Mouse (Mus musculus) embryonic facial prominence, embryonic 13.5 days (tissue): ENCODE data around the gene Gab2. TPM values are rescaled to one million over a fixed set of nuclear protein-coding genes. Genes with fewer than 3 reads are reported as not detected.

Experiments
- ATAC-seq: fragments of 200-750 bp; cut with Nextera tagmentation; 2 replicates; pipeline ENCODE4 v1.8.0; 2017; ENCODE audit warnings: low read depth; ENCODE audit not compliant: insufficient number of reproducible peaks, insufficient read depth, low FRiP score, low TSS enrichment
- H3K27ac ChIP-seq: fragments of 300-500 bp; sonication (generic); 2 replicates; pipeline ENCODE4 v1.5.1; 2015; ENCODE audit warnings: moderate library complexity, mild to moderate bottlenecking, inconsistent platforms
- H3K27me3 ChIP-seq: fragments of 300-500 bp; sonication (generic); 2 replicates; pipeline ENCODE4 v1.6.1; 2015; ENCODE audit warnings: mild to moderate bottlenecking, inconsistent platforms
- H3K36me3 ChIP-seq: fragments of 300-500 bp; sonication (generic); 2 replicates; pipeline ENCODE4 v1.6.1; 2015; ENCODE audit warnings: mild to moderate bottlenecking, inconsistent platforms
- H3K4me1 ChIP-seq: fragments of 300-500 bp; sonication (generic); 2 replicates; pipeline ENCODE4 v1.6.1; 2015; ENCODE audit warnings: inconsistent platforms
- H3K4me2 ChIP-seq: fragments of 300-500 bp; sonication (generic); 2 replicates; pipeline ENCODE4 v1.6.1; 2015; ENCODE audit warnings: moderate library complexity, mild to moderate bottlenecking, inconsistent platforms
- H3K4me3 ChIP-seq: fragments of 300-500 bp; sonication (generic); 2 replicates; pipeline ENCODE4 v1.5.1; 2015; ENCODE audit warnings: mild to moderate bottlenecking, inconsistent platforms
- H3K9ac ChIP-seq: fragments of 300-500 bp; sonication (generic); 2 replicates; pipeline ENCODE4 v1.6.1; 2015; ENCODE audit warnings: mild to moderate bottlenecking, inconsistent platforms
- H3K9me3 ChIP-seq: fragments of 300-500 bp; sonication (generic); 2 replicates; pipeline ENCODE4 v1.6.1; 2016; ENCODE audit warnings: inconsistent platforms
- WGBS: fragments of 180-500 bp; shearing (Covaris S2); methylation state at CpG from one replicate; pipeline ENCODE4 v1.1.7; 2015; ENCODE audit warnings: mixed read lengths; 5-methylcytosine and 5-hydroxymethylcytosine counted together
- polyA plus RNA-seq: library from polyadenylated mRNA; unstranded; fragments of >200 nt; fragmentation: Nextera tagmentation; extraction: Ambion mirVana; gene quantifications from 2 replicates; pipeline ENCODE4 v1.2.1, GENCODE M21; 2015

Gene Gab2
- polyA plus RNA-seq, 1 experiment from 2014 or later = 4.9 TPM

- WGBS = 73% methylated on average over 1 of the region's 1 CpGs
- H3K9me3 ChIP-seq = no peaks in the 10 kb centered on the region
- no peak for ATAC-seq
- H3K9ac ChIP-seq = no peak overlapping the region
- H3K36me3 ChIP-seq = peaks cover 90% of the 10 kb centered on the region
- no peak overlapping the region for H3K4me2 ChIP-seq
- H3K4me1 ChIP-seq = no peaks in the 10 kb centered on the region
- no peak overlapping the region for H3K4me3 ChIP-seq
- no peaks in the 10 kb centered on the region for H3K27me3 ChIP-seq
- H3K27ac ChIP-seq = no peak overlapping the region
Observed at GRCm38 (mm10) chr7:97307546-97307945, 226.2 kb downstream of the Gab2 start.

- H3K4me2 ChIP-seq = no peak overlapping the region
- no peaks in the 10 kb centered on the region for H3K4me1 ChIP-seq
- peaks cover 94% of the 10 kb centered on the region for H3K36me3 ChIP-seq
- no peaks in the 10 kb centered on the region for H3K27me3 ChIP-seq
- no peak overlapping the region for H3K27ac ChIP-seq
- WGBS = 89% methylated on average over 4 of the region's 4 CpGs
- ATAC-seq = no peak
- no peak overlapping the region for H3K4me3 ChIP-seq
- H3K9me3 ChIP-seq = no peaks in the 10 kb centered on the region
- no peak overlapping the region for H3K9ac ChIP-seq
Observed at GRCm38 (mm10) chr7:97309461-97310340, 228.3 kb downstream of the Gab2 start.

GRCm38 (mm10) chr7:97310341-97310635 is 228.9 kb downstream of the Gab2 start:
- Histone ChIP-seq H3K9ac (no peak overlapping the region), H3K4me1 (no peaks in the 10 kb centered on the region), H3K27me3 (no peaks in the 10 kb centered on the region), H3K27ac (no peak overlapping the region), H3K4me2 (no peak overlapping the region), H3K36me3 (peaks cover 93% of the 10 kb centered on the region), H3K9me3 (no peaks in the 10 kb centered on the region), H3K4me3 (no peak overlapping the region)
- WGBS = 91% methylated on average over 3 of the region's 3 CpGs
- no peak for ATAC-seq

GRCm38 (mm10) chr7:97311620-97312019 is 230.2 kb downstream of the Gab2 start:
- WGBS = 87% methylated on average over 14 of the region's 14 CpGs
- Histone ChIP-seq H3K36me3 (peaks cover 87% of the 10 kb centered on the region), H3K9me3 (no peaks in the 10 kb centered on the region), H3K27ac (no peak overlapping the region), H3K27me3 (no peaks in the 10 kb centered on the region), H3K4me2 (no peak overlapping the region), H3K9ac (no peak overlapping the region), H3K4me1 (no peaks in the 10 kb centered on the region), H3K4me3 (no peak overlapping the region)
- ATAC-seq = no peak

- H3K9ac ChIP-seq = no peak overlapping the region
- H3K4me2 ChIP-seq = no peak overlapping the region
- no peaks in the 10 kb centered on the region for H3K9me3 ChIP-seq
- no peaks in the 10 kb centered on the region for H3K4me1 ChIP-seq
- no peak overlapping the region for H3K4me3 ChIP-seq
- H3K27me3 ChIP-seq = no peaks in the 10 kb centered on the region
- 79% methylated on average over 17 of the region's 17 CpGs for WGBS
- ATAC-seq = no peak
- peaks cover 82% of the 10 kb centered on the region for H3K36me3 ChIP-seq
- H3K27ac ChIP-seq = no peak overlapping the region
Observed at GRCm38 (mm10) chr7:97312196-97312595, 230.8 kb downstream of the Gab2 start.

- Histone ChIP-seq H3K27me3 (no peaks in the 10 kb centered on the region), H3K27ac (no peak overlapping the region), H3K4me2 (no peak overlapping the region), H3K9me3 (no peaks in the 10 kb centered on the region), H3K4me3 (no peak overlapping the region), H3K36me3 (peaks cover 76% of the 10 kb centered on the region), H3K9ac (no peak overlapping the region), H3K4me1 (no peaks in the 10 kb centered on the region)
- WGBS = 82% methylated on average over 6 of the region's 6 CpGs
- no peak for ATAC-seq
Observed at GRCm38 (mm10) chr7:97312856-97313255, 231.5 kb downstream of the Gab2 start.

GRCm38 (mm10) chr7:97313364-97313995 is 232.1 kb downstream of the Gab2 start:
- WGBS = 65% methylated on average over 7 of the region's 7 CpGs
- Histone ChIP-seq H3K9ac (no peak overlapping the region), H3K4me2 (no peak overlapping the region), H3K27ac (no peak overlapping the region), H3K27me3 (no peaks in the 10 kb centered on the region), H3K4me1 (no peaks in the 10 kb centered on the region), H3K36me3 (peaks cover 70% of the 10 kb centered on the region), H3K9me3 (no peaks in the 10 kb centered on the region), H3K4me3 (no peak overlapping the region)
- ATAC-seq = no peak

- Histone ChIP-seq H3K36me3 (peaks cover 70% of the 10 kb centered on the region), H3K27ac (no peak overlapping the region), H3K4me3 (no peak overlapping the region), H3K4me2 (no peak overlapping the region), H3K9me3 (no peaks in the 10 kb centered on the region), H3K4me1 (no peaks in the 10 kb centered on the region), H3K27me3 (no peaks in the 10 kb centered on the region), H3K9ac (no peak overlapping the region)
- ATAC-seq = no peak
- 84% methylated on average over 5 of the region's 5 CpGs for WGBS
Observed at GRCm38 (mm10) chr7:97314646-97315045, 233.3 kb downstream of the Gab2 start.

- no peak for ATAC-seq
- Histone ChIP-seq H3K27me3 (no peaks in the 10 kb centered on the region), H3K27ac (no peak overlapping the region), H3K4me2 (no peak overlapping the region), H3K36me3 (peaks cover 62% of the 10 kb centered on the region), H3K4me1 (no peaks in the 10 kb centered on the region), H3K9me3 (no peaks in the 10 kb centered on the region), H3K9ac (no peak overlapping the region), H3K4me3 (no peak overlapping the region)
- 91% methylated on average over 6 of the region's 6 CpGs for WGBS
Observed at GRCm38 (mm10) chr7:97315656-97316055, 234.3 kb downstream of the Gab2 start.

GRCm38 (mm10) chr7:97317706-97318105 is 236.3 kb downstream of the Gab2 start:
- no peak overlapping the region for H3K4me3 ChIP-seq
- H3K36me3 ChIP-seq = peaks cover 57% of the 10 kb centered on the region
- 84% methylated on average over 3 of the region's 3 CpGs for WGBS
- no peak overlapping the region for H3K9ac ChIP-seq
- ATAC-seq = no peak
- H3K4me2 ChIP-seq = no peak overlapping the region
- H3K9me3 ChIP-seq = no peaks in the 10 kb centered on the region
- no peaks in the 10 kb centered on the region for H3K4me1 ChIP-seq
- H3K27ac ChIP-seq = no peak overlapping the region
- H3K27me3 ChIP-seq = no peaks in the 10 kb centered on the region

GRCm38 (mm10) chr7:97324342-97324741 is 243.0 kb downstream of the Gab2 start:
- Histone ChIP-seq H3K4me3 (no peak overlapping the region), H3K27me3 (peaks cover 43% of the 10 kb centered on the region), H3K9ac (no peak overlapping the region), H3K9me3 (no peaks in the 10 kb centered on the region), H3K4me1 (peaks cover 14% of the 10 kb centered on the region), H3K27ac (no peak overlapping the region), H3K4me2 (no peak overlapping the region), H3K36me3 (peaks cover 19% of the 10 kb centered on the region; the same call in 1 of the 2 replicates)
- ATAC-seq = no peak
- WGBS = 89% methylated on average over 8 of the region's 8 CpGs
